Mouse (Mus musculus) ES-Bruce4 (cell line): ENCODE measurements at regions not wholly inside any gene's neighbourhood (a gene's known extent, or its start where the extent isn't known, plus 50 kb on each side); places are given as distances from the start of the nearest gene placed in this dataset.
"Not testable (repeated sequence)": the region's sequence is repeated elsewhere in the genome, so short reads cannot be mapped to it uniquely, and the experiment has no call there.

Experiments
- H3K27ac ChIP-seq: 2 replicates; pipeline ENCODE4 v1.5.1; 2012; ENCODE audit warnings: low read length, inconsistent platforms; ENCODE audit not compliant: insufficient read depth
- H3K27me3 ChIP-seq: 2 replicates; pipeline ENCODE4 v1.6.1; 2012; ENCODE audit warnings: mild to moderate bottlenecking, low read length, inconsistent platforms; ENCODE audit not compliant: control insufficient read depth, poor library complexity, insufficient read depth, severe bottlenecking
- H3K36me3 ChIP-seq: 2 replicates; pipeline ENCODE4 v1.6.1; 2012; ENCODE audit warnings: inconsistent platforms, mild to moderate bottlenecking, low read length, moderate library complexity; ENCODE audit not compliant: control insufficient read depth, poor library complexity, insufficient read depth, severe bottlenecking
- H3K4me1 ChIP-seq: one replicate; pipeline ENCODE4 v1.8.1; 2011; ENCODE audit warnings: low read length; ENCODE audit not compliant: control insufficient read depth, insufficient read depth
- H3K4me3 ChIP-seq: 2 replicates; pipeline ENCODE4 v1.5.1; 2011; ENCODE audit warnings: low read depth, mild to moderate bottlenecking, low read length
- H3K9ac ChIP-seq: 2 replicates; pipeline ENCODE4 v1.6.1; 2012; ENCODE audit warnings: low read depth, mild to moderate bottlenecking, inconsistent platforms; ENCODE audit not compliant: poor library complexity, severe bottlenecking
- H3K9me3 ChIP-seq: replicated peaks from 2 replicates; pipeline ENCODE4 v1.6.1; 2012; ENCODE audit warnings: mild to moderate bottlenecking, low read length, inconsistent platforms; ENCODE audit not compliant: control insufficient read depth, poor library complexity, insufficient read depth, severe bottlenecking
- CTCF ChIP-seq: IDR thresholded peaks from one replicate; pipeline ENCODE4 v1.8.1; 2011; ENCODE audit warnings: low read depth, low read length
- EP300 ChIP-seq: IDR thresholded peaks from 2 replicates; pipeline ENCODE4 v1.6.1; 2011; ENCODE audit warnings: low read depth, low read length; ENCODE audit not compliant: insufficient read depth
- POLR2A ChIP-seq: IDR thresholded peaks from one replicate; pipeline ENCODE4 v1.8.1; 2011; ENCODE audit warnings: low read length; ENCODE audit not compliant: insufficient read depth

GRCm38 (mm10) chr16:8914183-8914582 lies 84.3 kb downstream of the 1810013L24Rik start:
- H3K9me3 ChIP-seq, H3K27ac ChIP-seq, H3K4me1 ChIP-seq, H3K27me3 ChIP-seq, H3K4me3 ChIP-seq, H3K36me3 ChIP-seq, H3K9ac ChIP-seq: not testable (repeated sequence)

DNA sequence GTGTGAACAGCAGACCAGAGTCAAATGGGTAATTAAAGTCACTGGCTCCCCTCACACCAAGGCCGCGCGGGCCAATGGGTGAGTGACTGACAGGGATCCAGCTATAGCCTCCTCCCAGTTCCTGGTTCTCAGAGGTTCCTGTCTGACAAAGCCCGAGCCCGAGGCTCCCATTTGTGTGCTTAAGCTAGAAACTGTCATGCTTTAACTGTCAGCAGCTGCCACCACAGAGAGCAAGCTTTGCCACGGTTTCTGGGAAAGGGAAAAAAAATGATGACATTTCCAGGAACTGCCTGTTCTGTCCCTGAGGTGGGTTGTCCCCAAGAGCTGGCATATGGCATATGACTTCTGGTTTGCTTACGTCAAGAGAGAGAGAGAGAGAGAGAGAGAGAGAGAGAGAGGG lies 86.2 kb downstream of the 1810013L24Rik start:
- TF ChIP-seq POLR2A (no peak), CTCF (no peak), EP300 (no peak)
- Histone ChIP-seq H3K27ac (no peak overlapping the region), H3K9me3 (no peaks in the 10 kb centered on the region), H3K9ac (no peak overlapping the region), H3K27me3 (no peaks in the 10 kb centered on the region), H3K4me1 (no peaks in the 10 kb centered on the region), H3K4me3 (no peak overlapping the region), H3K36me3 (no peaks in the 10 kb centered on the region)

DNA sequence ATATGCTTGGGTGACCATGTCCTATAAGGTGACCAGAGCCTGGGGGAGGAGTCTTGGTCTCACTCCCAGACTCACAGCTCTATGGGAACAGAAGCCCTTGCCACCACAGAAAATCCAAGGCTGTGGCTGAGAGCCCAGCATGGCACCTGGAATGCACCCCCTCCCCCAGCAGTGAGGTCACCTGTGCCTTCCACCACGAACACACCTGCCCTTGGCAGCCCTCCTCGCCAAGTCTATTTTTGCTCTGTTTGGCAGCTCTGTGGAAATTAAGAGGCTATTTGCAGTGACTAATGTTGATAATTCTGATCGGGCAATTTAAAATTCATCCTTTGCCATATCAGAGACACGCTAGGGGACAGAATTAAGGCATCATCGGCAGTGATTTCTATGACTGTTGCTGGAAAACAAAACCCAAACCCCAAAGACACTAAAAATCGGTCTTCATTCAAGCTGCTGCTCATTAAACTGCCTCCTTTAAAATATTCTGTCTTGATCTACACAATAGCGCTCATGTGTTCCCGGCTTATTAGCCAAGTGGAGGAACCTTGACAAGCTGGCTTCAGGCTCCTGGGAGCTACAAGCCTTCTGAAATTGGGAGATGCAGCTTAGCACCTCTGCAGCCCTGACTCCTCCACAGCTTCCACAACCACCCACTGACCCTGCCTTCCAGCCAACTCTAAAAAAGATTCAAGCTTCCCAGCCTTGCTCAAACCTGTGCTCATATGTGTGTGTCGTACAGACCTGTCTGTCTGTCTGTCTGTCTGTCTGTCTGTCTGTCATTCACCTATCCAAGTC lies 89.0 kb downstream of the 1810013L24Rik start:
- H3K9me3 ChIP-seq = no peaks in the 10 kb centered on the region
- no peaks in the 10 kb centered on the region for H3K36me3 ChIP-seq
- no peak overlapping the region for H3K27ac ChIP-seq
- no peak overlapping the region for H3K4me3 ChIP-seq
- no peaks in the 10 kb centered on the region for H3K4me1 ChIP-seq
- H3K9ac ChIP-seq = no peak overlapping the region
- H3K27me3 ChIP-seq = no peaks in the 10 kb centered on the region
- TF ChIP-seq POLR2A = no peak
- no peak for TF ChIP-seq CTCF
- no peak for TF ChIP-seq EP300

DNA sequence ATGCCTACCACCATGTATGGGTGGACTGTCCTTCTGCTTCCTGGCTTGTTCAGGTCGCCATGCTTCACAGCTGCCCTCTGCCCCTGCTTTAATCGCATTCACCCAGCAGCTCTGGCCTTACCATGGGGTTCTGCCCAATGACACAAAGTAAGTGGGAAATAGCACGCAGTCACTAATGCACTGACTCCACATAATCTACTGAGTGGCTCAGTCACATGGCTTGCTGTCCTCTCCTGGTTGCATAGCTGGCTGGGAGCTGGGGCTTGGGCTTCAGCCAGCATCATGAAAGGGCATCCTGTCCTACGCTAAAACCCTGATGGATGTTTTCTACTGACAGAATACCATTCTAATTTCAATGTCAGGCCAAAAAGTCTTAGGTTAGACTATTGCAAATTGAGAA lies 94.8 kb downstream of the 1810013L24Rik start:
- no peak for TF ChIP-seq EP300
- TF ChIP-seq POLR2A = no peak
- no peak for TF ChIP-seq CTCF
- H3K9me3 ChIP-seq = no peaks in the 10 kb centered on the region
- no peaks in the 10 kb centered on the region for H3K4me1 ChIP-seq

DNA sequence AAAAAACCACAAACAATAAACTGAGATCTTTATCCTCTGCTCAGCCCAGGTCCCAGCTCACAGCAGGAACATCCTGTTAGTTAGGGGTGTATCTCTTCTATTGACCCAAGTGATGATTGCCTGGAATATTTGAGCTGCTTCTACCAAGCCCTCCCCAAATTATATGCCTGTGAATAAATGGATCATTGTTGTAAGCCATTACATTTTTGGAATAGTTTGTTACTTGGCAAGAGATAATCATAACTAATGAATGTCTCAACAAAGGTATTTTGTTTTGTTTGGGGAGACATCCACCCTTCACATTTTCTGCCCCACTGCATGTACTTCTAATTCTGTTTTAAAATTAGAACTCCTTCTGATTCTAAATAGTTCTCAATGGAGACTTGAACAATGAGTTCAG lies 102.1 kb downstream of the 1810013L24Rik start:
- no peak overlapping the region for H3K9ac ChIP-seq
- no peak overlapping the region for H3K4me3 ChIP-seq
- H3K27me3 ChIP-seq = no peaks in the 10 kb centered on the region
- no peak overlapping the region for H3K27ac ChIP-seq
- peaks cover 3% of the 10 kb centered on the region for H3K4me1 ChIP-seq
- no peaks in the 10 kb centered on the region for H3K36me3 ChIP-seq
- no peaks in the 10 kb centered on the region for H3K9me3 ChIP-seq
- TF ChIP-seq EP300 (no peak), CTCF (no peak), POLR2A (no peak)

More for the DNA sequence above, 94.8 kb downstream of the 1810013L24Rik start:
- Histone ChIP-seq H3K9ac (no peak overlapping the region), H3K27me3 (no peaks in the 10 kb centered on the region), H3K4me3 (no peak overlapping the region), H3K36me3 (no peaks in the 10 kb centered on the region), H3K27ac (no peak overlapping the region)

GRCm38 (mm10) chr16:8933121-8933520 lies 103.2 kb downstream of the 1810013L24Rik start:
- Histone ChIP-seq H3K9ac (no peak overlapping the region), H3K36me3 (no peaks in the 10 kb centered on the region), H3K4me1 (peaks cover 3% of the 10 kb centered on the region)

More at GRCm38 (mm10) chr16:8933121-8933520, 103.2 kb downstream of the 1810013L24Rik start:
- Histone ChIP-seq H3K9me3 (no peaks in the 10 kb centered on the region), H3K4me3 (no peak overlapping the region), H3K27ac (no peak overlapping the region), H3K27me3 (no peaks in the 10 kb centered on the region)
- no peak for TF ChIP-seq CTCF
- no peak for TF ChIP-seq EP300
- no peak for TF ChIP-seq POLR2A
